Mouse (Mus musculus) forebrain, embryonic 13.5 days (tissue): ENCODE results near the gene Fkbp9. TPM values are rescaled to one million over a fixed set of nuclear protein-coding genes. Genes with fewer than 3 reads are reported as not detected.

ENCODE experiments used
- polyA plus RNA-seq: library from polyadenylated mRNA; unstranded; fragments of >200 nt; fragmentation: Nextera tagmentation; extraction: Ambion mirVana; gene quantifications from 2 replicates; pipeline ENCODE4 v1.2.1, GENCODE M21; 2015

The Fkbp9 gene
- polyA plus RNA-seq, 1 experiment from 2014 or later: 24.4 TPM

Other genes with a start within 250 kb of the Fkbp9 start
- gene Lsm5, start 127.3 kb upstream of the Fkbp9 start, polyA plus RNA-seq: 154 and 187 TPM in 2 replicates
- gene Avl9, start 117.2 kb upstream of the Fkbp9 start, polyA plus RNA-seq: 32.4 and 34.7 TPM in 2 replicates
- gene Kbtbd2, start 34.2 kb upstream of the Fkbp9 start, polyA plus RNA-seq: 36.0 and 36.8 TPM in 2 replicates
- gene Nt5c3, start 91.9 kb downstream of the Fkbp9 start, polyA plus RNA-seq: 110 TPM in 2 replicates
- gene Vmn1r4, start 92.0 kb downstream of the Fkbp9 start, polyA plus RNA-seq: 0.59 and 0.65 TPM in 2 replicates
- gene Vmn1r5, start 138.2 kb downstream of the Fkbp9 start, polyA plus RNA-seq: not detected in 2 replicates
- gene Vmn1r6, start 165.2 kb downstream of the Fkbp9 start, polyA plus RNA-seq: not detected in 2 replicates
- gene Vmn1r7, start 193.3 kb downstream of the Fkbp9 start, polyA plus RNA-seq: not detected in 2 replicates
- not detected in 2 replicates for gene Vmn1r8, start 200.2 kb downstream of the Fkbp9 start, polyA plus RNA-seq
- not detected in 2 replicates for gene Vmn1r9, start 234.7 kb downstream of the Fkbp9 start, polyA plus RNA-seq